Mouse (Mus musculus) myocyte (in vitro differentiated cells): ENCODE measurements around the gene Efnb1. TPM values are rescaled to one million over a fixed set of nuclear protein-coding genes. Genes with fewer than 3 reads are reported as not detected.
"Not testable (repeated sequence)": the region's sequence is repeated elsewhere in the genome, so short reads cannot be mapped to it uniquely, and the experiment has no call there.

Experiments
- H3K27me3 ChIP-seq: one replicate; pipeline ENCODE4 v1.6.1; 2011; ENCODE audit not compliant: control insufficient read depth, insufficient read depth, insufficient read length
- H3K36me3 ChIP-seq: one replicate; pipeline ENCODE4 v1.6.1; 2011; ENCODE audit not compliant: control insufficient read depth, insufficient read depth
- H3K4me2 ChIP-seq: one replicate; pipeline ENCODE4 v1.6.1; 2011; ENCODE audit warnings: low read depth, control low read depth
- H3K4me3 ChIP-seq: one replicate; pipeline ENCODE4 v1.5.1; 2011; ENCODE audit warnings: mild to moderate bottlenecking, control low read depth, moderate library complexity
- H3K79me2 ChIP-seq: one replicate; pipeline ENCODE4 v1.6.1; 2011; ENCODE audit not compliant: control insufficient read depth, insufficient read depth
- H3ac ChIP-seq: one replicate; pipeline ENCODE4 v1.6.1; 2011; ENCODE audit not compliant: control insufficient read depth, insufficient read length
- CEBPB ChIP-seq: IDR thresholded peaks from 2 replicates; pipeline ENCODE4 v1.6.1; 2011; ENCODE audit warnings: mild to moderate bottlenecking, moderate library complexity; ENCODE audit not compliant: poor library complexity, insufficient read depth, severe bottlenecking
- E2F4 ChIP-seq: IDR thresholded peaks from one replicate; pipeline ENCODE4 v1.6.1; 2011; ENCODE audit warnings: mild to moderate bottlenecking, control low read depth, moderate library complexity; ENCODE audit not compliant: insufficient read depth
- MAX ChIP-seq: IDR thresholded peaks from one replicate; pipeline ENCODE4 v1.6.1; 2011; ENCODE audit warnings: low read depth, mild to moderate bottlenecking, control low read depth
- MYOD1 ChIP-seq, 3 experiments: IDR thresholded peaks; one replicate each; pipeline ENCODE4 v1.6.1; 2011; ENCODE audit warnings: control low read depth in 2 of 3, low read depth in 2 of 3, mild to moderate bottlenecking in 2 of 3, moderate library complexity in 1 of 3; ENCODE audit not compliant: insufficient read length in 2 of 3, control insufficient read depth in 1 of 3
- MYOG ChIP-seq, 3 experiments: IDR thresholded peaks; one replicate each; pipeline ENCODE4 v1.6.1; 2011; ENCODE audit warnings: control low read depth in 2 of 3, low read depth in 2 of 3, mild to moderate bottlenecking in 2 of 3; ENCODE audit not compliant: insufficient read length in 2 of 3, control insufficient read depth in 1 of 3, insufficient read depth in 1 of 3
- POLR2A ChIP-seq: IDR thresholded peaks from one replicate; pipeline ENCODE4 v1.6.1; 2011; ENCODE audit warnings: low read depth, mild to moderate bottlenecking, control low read depth, moderate library complexity; ENCODE audit not compliant: insufficient read length
- POLR2AphosphoS2 ChIP-seq: IDR thresholded peaks from one replicate; pipeline ENCODE4 v1.6.1; 2011; ENCODE audit warnings: low read depth, control low read depth; ENCODE audit not compliant: insufficient read length
- REST ChIP-seq: IDR thresholded peaks from one replicate; pipeline ENCODE4 v1.6.1; 2011; ENCODE audit warnings: mild to moderate bottlenecking, control low read depth, moderate library complexity; ENCODE audit not compliant: insufficient read depth, insufficient read length
- SRF ChIP-seq: IDR thresholded peaks from one replicate; pipeline ENCODE4 v1.6.1; 2011; ENCODE audit warnings: low read depth; ENCODE audit not compliant: control insufficient read depth, insufficient read length
- TCF12 ChIP-seq: IDR thresholded peaks from one replicate; pipeline ENCODE4 v1.6.1; 2011; ENCODE audit warnings: mild to moderate bottlenecking, control low read depth; ENCODE audit not compliant: poor library complexity, insufficient read depth, severe bottlenecking
- TCF3 ChIP-seq: IDR thresholded peaks from one replicate; pipeline ENCODE4 v1.6.1; 2011; ENCODE audit warnings: low read depth, control low read depth; ENCODE audit not compliant: insufficient read length
- USF1 ChIP-seq: IDR thresholded peaks from one replicate; pipeline ENCODE4 v1.6.1; 2011; ENCODE audit warnings: low read depth, mild to moderate bottlenecking, control low read depth, moderate library complexity
- polyA plus RNA-seq: library from polyadenylated mRNA; unstranded; fragments of >200 nt; fragmentation: generic; extraction: Trizol; gene quantifications from one replicate; pipeline ENCODE4 v1.2.1, GENCODE M21; 2012; ENCODE audit warnings: missing spikeins

Efnb1 gene
- 17.6 TPM for polyA plus RNA-seq

DNA sequence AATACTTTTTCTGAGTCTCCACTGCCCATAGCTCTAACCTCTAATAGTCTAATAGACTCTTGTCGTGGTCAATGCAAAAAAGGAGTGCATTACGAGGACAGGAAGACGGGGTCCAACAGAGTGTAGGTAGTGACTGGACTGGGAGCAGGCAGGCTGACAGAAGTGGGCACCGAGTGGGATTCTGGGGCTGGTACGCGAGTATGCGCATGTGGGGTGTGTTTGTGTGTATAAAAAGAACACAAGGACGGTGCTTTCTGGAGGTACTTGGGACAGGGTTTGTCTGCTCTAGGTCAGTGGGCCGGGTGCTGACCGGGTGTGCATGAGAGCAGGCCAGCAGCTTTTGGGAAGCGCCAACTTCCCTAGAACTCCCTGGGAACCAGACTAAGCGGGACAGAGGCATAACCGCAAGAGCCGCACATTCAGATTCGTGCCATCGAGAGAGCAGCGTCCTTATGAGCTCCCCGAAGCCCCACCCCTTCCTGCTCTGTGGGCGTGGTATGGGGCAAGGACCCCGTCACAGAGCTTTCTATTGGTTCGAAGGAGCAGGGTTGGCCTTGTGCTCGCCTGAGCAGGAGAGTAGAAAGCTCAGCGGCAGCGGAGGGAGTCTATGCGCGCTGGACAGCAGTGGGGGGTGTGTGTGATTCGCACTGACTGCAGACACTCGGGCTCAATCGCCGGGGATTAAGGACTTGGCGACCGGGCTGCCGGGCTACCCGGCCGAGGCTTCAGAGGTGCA lies at the start of gene Efnb1:
Gene Efnb1 (plus strand): TSS at position 608 of the 736 bp plus-strand sequence.
- TF ChIP-seq MYOG (IDR thresholded peaks at IDR 0.05; ENCODE audit: control insufficient read depth in 1 of 3, insufficient read depth in 1 of 3, insufficient read length in 2 of 3, low read depth in 2 of 3) = no peak
- TF ChIP-seq TCF3 = no peak
- TF ChIP-seq POLR2A = peak; percentile 94
- TF ChIP-seq POLR2AphosphoS2 = peak; percentile 95
- TF ChIP-seq REST = peak; percentile 55
- no peak for TF ChIP-seq MYOD1 (IDR thresholded peaks at IDR 0.05; ENCODE audit: control insufficient read depth in 1 of 3, insufficient read length in 2 of 3, low read depth in 2 of 3)
- no peak for TF ChIP-seq TCF12
- Histone ChIP-seq H3K79me2 (peaks cover 37% of the 10 kb centered on the region), H3K36me3 (no peaks in the 10 kb centered on the region), H3K4me3 (peak within 1 kb of the TSS; percentile 69), H3K4me2 (peak within 1 kb of the TSS; percentile 97), H3ac (peak within 1 kb of the TSS; percentile 83), H3K27me3 (no peaks in the 10 kb centered on the region)

GRCm38 (mm10) chrX:99092704-99093103 lies 43.2 kb upstream of the Efnb1 start:
- TF ChIP-seq MYOD1 (IDR thresholded peaks at IDR 0.05; ENCODE audit: control insufficient read depth in 1 of 3, insufficient read length in 2 of 3, low read depth in 2 of 3) (no peak), POLR2AphosphoS2 (no peak), TCF12 (no peak), REST (no peak), SRF (no peak), TCF3 (no peak), POLR2A (no peak), MAX (no peak), CEBPB (no peak), MYOG (IDR thresholded peaks at IDR 0.05; ENCODE audit: control insufficient read depth in 1 of 3, insufficient read depth in 1 of 3, insufficient read length in 2 of 3, low read depth in 2 of 3) (no peak), USF1 (no peak), E2F4 (no peak)
- Histone ChIP-seq H3K4me2 (no peak overlapping the region), H3K27me3 (no peaks in the 10 kb centered on the region), H3ac (no peak overlapping the region), H3K36me3 (no peaks in the 10 kb centered on the region), H3K79me2 (no peaks in the 10 kb centered on the region), H3K4me3 (no peak overlapping the region)

DNA sequence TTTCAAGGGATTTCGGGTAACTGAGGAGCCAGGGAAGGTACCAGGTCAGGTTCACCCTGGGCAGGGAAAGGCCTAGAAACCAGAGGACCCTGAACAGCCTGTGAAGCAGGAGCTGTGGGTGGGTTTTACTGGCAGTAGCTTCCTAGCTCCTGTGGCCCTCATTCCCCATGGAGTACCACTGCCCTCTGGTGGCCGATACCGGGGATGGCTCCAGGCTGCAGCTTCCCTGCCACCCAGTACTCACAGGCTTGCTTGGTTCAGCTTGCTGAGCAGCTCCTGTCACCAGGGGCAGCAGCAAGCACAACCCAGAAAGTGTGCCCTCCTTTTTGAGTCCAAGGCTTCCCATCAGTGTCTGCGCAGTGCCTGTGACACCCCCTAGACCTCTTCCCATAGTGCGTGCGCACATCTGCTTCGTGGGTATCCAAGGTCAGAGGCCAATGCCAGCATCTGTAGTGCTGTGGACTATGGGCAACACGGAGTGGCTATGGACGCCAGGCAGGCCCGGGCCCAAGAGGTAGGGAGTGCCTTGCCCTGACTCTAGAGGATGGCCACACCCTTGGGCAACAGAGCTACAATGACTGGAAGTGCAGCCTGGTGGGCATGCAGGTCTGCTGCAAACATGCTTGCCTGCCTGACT lies 24.7 kb upstream of the Efnb1 start:
- H3K79me2 ChIP-seq, H3K4me3 ChIP-seq: not testable (repeated sequence)

GRCm38 (mm10) chrX:99119510-99119909 lies 16.4 kb upstream of the Efnb1 start:
- no peaks in the 10 kb centered on the region for H3K79me2 ChIP-seq
- no peak overlapping the region for H3ac ChIP-seq
- H3K4me3 ChIP-seq = no peak overlapping the region
- H3K36me3 ChIP-seq = no peaks in the 10 kb centered on the region
- no peak for TF ChIP-seq CEBPB
- H3K27me3 ChIP-seq = peaks cover 6% of the 10 kb centered on the region
- H3K4me2 ChIP-seq = no peak overlapping the region

More for the DNA sequence above, 24.7 kb upstream of the Efnb1 start:
- not testable (repeated sequence) for H3K27me3 ChIP-seq, H3K36me3 ChIP-seq, H3K4me2 ChIP-seq, H3ac ChIP-seq

GRCm38 (mm10) chrX:99130059-99130458 lies 5.9 kb upstream of the Efnb1 start:
- no peak overlapping the region for H3K4me2 ChIP-seq
- TF ChIP-seq POLR2AphosphoS2 (no peak), E2F4 (no peak), MAX (no peak), TCF3 (no peak), CEBPB (no peak), MYOD1 (IDR thresholded peaks at IDR 0.05; ENCODE audit: control insufficient read depth in 1 of 3, insufficient read length in 2 of 3, low read depth in 2 of 3) (no peak), MYOG (IDR thresholded peaks at IDR 0.05; ENCODE audit: control insufficient read depth in 1 of 3, insufficient read depth in 1 of 3, insufficient read length in 2 of 3, low read depth in 2 of 3) (no peak), SRF (no peak), REST (no peak), POLR2A (no peak), USF1 (no peak), TCF12 (no peak)
- no peaks in the 10 kb centered on the region for H3K36me3 ChIP-seq
- no peaks in the 10 kb centered on the region for H3K27me3 ChIP-seq
- H3K4me3 ChIP-seq = no peak overlapping the region
- no peaks in the 10 kb centered on the region for H3K79me2 ChIP-seq
- no peak overlapping the region for H3ac ChIP-seq
